Mouse (Mus musculus) forebrain, postnatal 0 days (tissue): ENCODE data around the gene Bbc3. TPM values are rescaled to one million over a fixed set of nuclear protein-coding genes. Genes with fewer than 3 reads are reported as not detected.
"Not testable (repeated sequence)": the region's sequence is repeated elsewhere in the genome, so short reads cannot be mapped to it uniquely, and the experiment has no call there.

Source experiments
- ATAC-seq: fragments of 200-750 bp; cut with Nextera tagmentation; 2 replicates; pipeline ENCODE4 v1.8.0; 2017; ENCODE audit warnings: mild to moderate bottlenecking, moderate library complexity
- DNase-seq: peaks from one replicate; pipeline ENCODE4 v3.0.0-alpha.2; 2015
- H3K27ac ChIP-seq: fragments of 300-500 bp; sonication (generic); 2 replicates; pipeline ENCODE4 v1.5.1; 2014; ENCODE audit warnings: low read depth, mild to moderate bottlenecking, antibody characterized with exemption, low read length, moderate library complexity, mixed read lengths
- H3K27me3 ChIP-seq: fragments of 300-500 bp; sonication (generic); 2 replicates; pipeline ENCODE4 v1.6.1; 2014; ENCODE audit warnings: mild to moderate bottlenecking, low read length, mixed read lengths; ENCODE audit not compliant: insufficient read depth
- H3K36me3 ChIP-seq: fragments of 300-500 bp; sonication (generic); 2 replicates; pipeline ENCODE4 v1.6.1; 2014; ENCODE audit warnings: mild to moderate bottlenecking, moderate library complexity; ENCODE audit not compliant: insufficient read depth
- H3K4me1 ChIP-seq: fragments of 300-500 bp; sonication (generic); 2 replicates; pipeline ENCODE4 v1.6.1; 2014; ENCODE audit warnings: antibody characterized with exemption; ENCODE audit not compliant: insufficient read depth
- H3K4me2 ChIP-seq: fragments of 300-500 bp; sonication (generic); 2 replicates; pipeline ENCODE4 v1.6.1; 2014; ENCODE audit warnings: low read depth, mild to moderate bottlenecking, moderate library complexity
- H3K4me3 ChIP-seq: fragments of 300-500 bp; sonication (generic); 2 replicates; pipeline ENCODE4 v1.5.1; 2014; ENCODE audit warnings: low read depth, low read length, mixed read lengths
- H3K9ac ChIP-seq: fragments of 300-500 bp; sonication (generic); 2 replicates; pipeline ENCODE4 v1.6.1; 2014; ENCODE audit warnings: mild to moderate bottlenecking
- H3K9me3 ChIP-seq: fragments of 300-500 bp; sonication (generic); 2 replicates; pipeline ENCODE4 v1.6.1; 2016; ENCODE audit warnings: low read length
- CTCF ChIP-seq: sonication (generic); IDR thresholded peaks from 2 replicates; pipeline ENCODE4 v1.5.1; 2016; ENCODE audit warnings: antibody characterized with exemption, control low read depth, low read depth
- WGBS: fragments of 180-500 bp; shearing (Covaris S2); extraction: QIAGEN DNeasy Blood & Tissue Kit; methylation state at CpG from one replicate; pipeline ENCODE4 v1.1.7; 2014; 5-methylcytosine and 5-hydroxymethylcytosine counted together
- polyA plus RNA-seq: library from polyadenylated mRNA; unstranded; fragments of >200 nt; fragmentation: Nextera tagmentation; extraction: Ambion mirVana; gene quantifications from 2 replicates; pipeline ENCODE4 v1.2.1, GENCODE M21; 2015
- total RNA-seq: library from RNA; depleted of rRNA; stranded (reverse); fragments of >200 nt; gene quantifications from 2 replicates; pipeline ENCODE4 v1.2.3, GENCODE M21; 2014; rRNA removed

Gene Bbc3
- total RNA-seq (41.2 and 57.8 TPM in 2 replicates), polyA plus RNA-seq (40.0 and 40.2 TPM in 2 replicates)

- not testable (repeated sequence) for H3K27ac ChIP-seq, ATAC-seq, H3K9me3 ChIP-seq, H3K36me3 ChIP-seq, H3K27me3 ChIP-seq, H3K4me1 ChIP-seq, DNase-seq
- 70% methylated on average over 1 of the region's 1 CpGs for WGBS
- Histone ChIP-seq H3K4me3 (peak within 1 kb of the TSS; percentile 72), H3K9ac (peak within 1 kb of the TSS; percentile 65), H3K4me2 (peak within 1 kb of the TSS; percentile 98)
Measured at GRCm38 (mm10) chr7:16308093-16308492, at the start of gene Bbc3. TSS of gene Bbc3 (plus strand) at chr7:16308393.

GRCm38 (mm10) chr7:16259110-16259590 lies 49.0 kb upstream of the Bbc3 start, which contains the start of gene C5ar1:
TSS of gene C5ar1 (minus strand) at chr7:16259540.
- H3K4me3 ChIP-seq, result no peak within 1 kb of the TSS
- H3K9ac ChIP-seq, result no peak within 1 kb of the TSS
- H3K4me2 ChIP-seq, result no peak within 1 kb of the TSS
- WGBS, result 89% methylated on average over 5 of the region's 5 CpGs
- no peaks in the 10 kb centered on the region for H3K9me3 ChIP-seq
- TF ChIP-seq CTCF, result no peak
- no peak for DNase-seq
- H3K27me3 ChIP-seq, result no peaks in the 10 kb centered on the region
- H3K27ac ChIP-seq, result no peak within 1 kb of the TSS
- H3K36me3 ChIP-seq, result no peaks in the 10 kb centered on the region
- ATAC-seq, result no peak
- H3K4me1 ChIP-seq, result no peaks in the 10 kb centered on the region

- no peaks in the 10 kb centered on the region for H3K4me1 ChIP-seq
- H3K9me3 ChIP-seq, result no peaks in the 10 kb centered on the region
- no peak for TF ChIP-seq CTCF
- no peak overlapping the region for H3K27ac ChIP-seq
- no peaks in the 10 kb centered on the region for H3K27me3 ChIP-seq
- no peak overlapping the region for H3K9ac ChIP-seq
- no peaks in the 10 kb centered on the region for H3K36me3 ChIP-seq
- WGBS, result 81% methylated on average over 1 of the region's 1 CpGs
- H3K4me3 ChIP-seq, result no peak overlapping the region
- H3K4me2 ChIP-seq, result no peak overlapping the region
- DNase-seq (no peak), ATAC-seq (no peak)
Measured at GRCm38 (mm10) chr7:16261097-16261496, 47.1 kb upstream of the Bbc3 start.

- Histone ChIP-seq H3K9me3 (no peaks in the 10 kb centered on the region), H3K9ac (no peak overlapping the region), H3K4me1 (no peaks in the 10 kb centered on the region), H3K4me2 (no peak overlapping the region), H3K4me3 (no peak overlapping the region), H3K36me3 (no peaks in the 10 kb centered on the region), H3K27ac (no peak overlapping the region), H3K27me3 (no peaks in the 10 kb centered on the region)
- peak; percentile 78 for DNase-seq
- peak; percentile 76 for TF ChIP-seq CTCF
- 30% methylated on average over 8 of the region's 8 CpGs for WGBS
- peak; percentile 45; the same call in 1 of the 2 replicates for ATAC-seq
Measured at GRCm38 (mm10) chr7:16263015-16263787, 45.0 kb upstream of the Bbc3 start.

- H3K4me2 ChIP-seq, result no peak overlapping the region
- no peak overlapping the region for H3K9ac ChIP-seq
- no peaks in the 10 kb centered on the region for H3K9me3 ChIP-seq
- H3K36me3 ChIP-seq, result no peaks in the 10 kb centered on the region; the same call in 1 of the 2 replicates
- H3K27me3 ChIP-seq, result no peaks in the 10 kb centered on the region
- H3K4me3 ChIP-seq, result no peak overlapping the region
- no peak overlapping the region for H3K27ac ChIP-seq
- H3K4me1 ChIP-seq, result no peaks in the 10 kb centered on the region
- 91% methylated on average over 5 of the region's 5 CpGs for WGBS
- DNase-seq (no peak), ATAC-seq (no peak)
- no peak for TF ChIP-seq CTCF
Measured at GRCm38 (mm10) chr7:16263843-16264242, 44.4 kb upstream of the Bbc3 start.

GRCm38 (mm10) chr7:16265856-16266255 lies 42.3 kb upstream of the Bbc3 start:
- no peaks in the 10 kb centered on the region; the same call in 1 of the 2 replicates for H3K36me3 ChIP-seq
- no peaks in the 10 kb centered on the region for H3K4me1 ChIP-seq
- H3K27me3 ChIP-seq, result no peaks in the 10 kb centered on the region
- DNase-seq (no peak), ATAC-seq (no peak)
- no peak overlapping the region for H3K9ac ChIP-seq
- H3K4me2 ChIP-seq, result no peak overlapping the region
- TF ChIP-seq CTCF, result no peak
- 91% methylated on average over 11 of the region's 11 CpGs for WGBS
- H3K4me3 ChIP-seq, result no peak overlapping the region
- no peak overlapping the region for H3K27ac ChIP-seq
- H3K9me3 ChIP-seq, result no peaks in the 10 kb centered on the region

- H3K9me3 ChIP-seq, H3K9ac ChIP-seq, H3K27ac ChIP-seq, DNase-seq, H3K4me2 ChIP-seq, H3K36me3 ChIP-seq, H3K4me1 ChIP-seq, ATAC-seq, H3K4me3 ChIP-seq, H3K27me3 ChIP-seq: not testable (repeated sequence)
- WGBS, result 85% methylated on average over 7 of the region's 7 CpGs
Measured at GRCm38 (mm10) chr7:16266593-16266992, 41.6 kb upstream of the Bbc3 start.
